Mouse (Mus musculus): ENCODE data around the gene Gsta4. TPM values are rescaled to one million over a fixed set of nuclear protein-coding genes. Genes with fewer than 3 reads are reported as not detected.
"Not testable (repeated sequence)": the region's sequence is repeated elsewhere in the genome, so short reads cannot be mapped to it uniquely, and the experiment has no call there.

The Gsta4 gene
- 10 to 100 TPM; 37.1 to 47.6 TPM for total RNA-seq (2021)
- long read RNA-seq, experiment 1, transcript Gsta4-201 (7 exons, 977 nt) = major isoform, 29 of 29 reads
- long read RNA-seq, experiment 1, partial matches to known transcripts = 0 of 29 reads
- long read RNA-seq, experiment 1, other reads (novel, unspliced or antisense) = 0 of 29 reads
- long read RNA-seq, experiment 2, transcript Gsta4-201 (7 exons, 977 nt) = major isoform, 16 of 17 reads
- long read RNA-seq, experiment 2, partial matches to known transcripts = 1 of 17 reads
- long read RNA-seq, experiment 2, other reads (novel, unspliced or antisense) = 0 of 17 reads

DNA sequence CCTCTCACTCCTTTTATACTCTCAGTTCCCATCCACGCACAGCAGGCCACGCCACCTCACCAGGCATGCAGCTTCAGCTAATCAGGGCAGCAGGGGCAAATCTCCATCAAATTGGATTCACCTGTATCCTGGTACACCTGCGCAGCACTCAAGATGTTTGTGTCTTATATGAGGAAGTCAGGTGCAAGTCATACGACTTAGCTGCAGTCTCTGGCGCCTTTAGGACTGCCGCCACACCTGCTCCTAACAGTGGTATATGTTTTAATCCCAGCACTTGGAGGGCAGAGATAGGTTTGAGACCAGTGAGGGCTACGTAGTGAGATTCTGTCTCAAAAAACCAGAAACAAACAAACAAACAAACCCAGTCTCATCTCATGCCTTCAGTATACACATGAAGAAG is at the start of gene Gsta4:
TSS of gene Gsta4 (plus strand) at position 301 of the 400 bp plus-strand sequence.
- DNase-seq = not testable (repeated sequence)

DNA sequence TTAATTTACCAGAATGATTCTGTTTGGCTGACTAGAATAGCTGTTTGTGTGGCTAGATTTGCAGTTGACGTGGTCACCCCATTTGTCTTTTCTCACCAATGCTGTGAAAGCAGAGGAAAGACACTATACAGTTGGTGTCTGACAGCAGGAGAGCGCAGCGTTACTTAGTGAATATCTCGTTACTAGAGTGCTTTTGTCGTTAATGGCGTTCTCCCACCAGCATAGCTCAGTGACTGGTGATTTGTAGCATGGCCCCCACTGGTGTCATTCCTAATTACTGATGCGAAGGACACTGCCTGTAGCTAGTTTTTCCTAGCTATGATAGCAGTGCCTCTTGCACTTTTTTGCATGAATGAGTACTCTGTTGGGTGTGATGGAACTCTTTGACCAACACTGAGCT is 46.9 kb upstream of the Gsta4 start:
- DNase-seq = no peak

DNA sequence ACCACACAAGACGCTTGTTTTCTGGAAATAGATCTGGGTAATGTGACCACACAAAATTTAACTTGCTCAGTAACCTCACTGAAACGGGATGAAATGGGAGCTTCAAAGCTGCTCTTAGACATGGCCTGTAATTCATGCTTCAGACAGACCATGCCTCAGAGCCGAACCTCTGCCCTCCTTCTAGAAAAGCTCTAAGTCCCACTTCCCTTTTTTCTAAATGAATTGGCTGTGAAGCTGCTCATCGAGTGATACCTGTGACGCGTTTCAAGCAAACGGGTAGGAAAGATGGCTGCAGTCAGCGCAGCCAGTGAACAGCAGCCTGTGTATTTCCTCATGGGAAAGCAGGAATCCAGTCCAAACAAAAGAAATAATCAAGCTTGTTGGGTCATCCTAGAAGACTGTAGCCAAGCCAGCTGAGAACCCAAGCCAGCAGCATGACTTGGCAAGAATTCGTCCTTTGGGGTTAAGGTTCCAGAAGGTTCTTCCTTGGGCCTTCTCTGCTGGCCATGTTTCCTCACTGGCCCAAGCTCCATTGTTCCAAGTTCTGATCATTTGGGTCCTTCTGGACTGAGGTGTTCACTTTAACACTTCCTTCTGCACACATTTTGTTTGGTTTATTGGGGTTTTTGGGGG is 44.4 kb upstream of the Gsta4 start:
- DNase-seq = no peak

DNA sequence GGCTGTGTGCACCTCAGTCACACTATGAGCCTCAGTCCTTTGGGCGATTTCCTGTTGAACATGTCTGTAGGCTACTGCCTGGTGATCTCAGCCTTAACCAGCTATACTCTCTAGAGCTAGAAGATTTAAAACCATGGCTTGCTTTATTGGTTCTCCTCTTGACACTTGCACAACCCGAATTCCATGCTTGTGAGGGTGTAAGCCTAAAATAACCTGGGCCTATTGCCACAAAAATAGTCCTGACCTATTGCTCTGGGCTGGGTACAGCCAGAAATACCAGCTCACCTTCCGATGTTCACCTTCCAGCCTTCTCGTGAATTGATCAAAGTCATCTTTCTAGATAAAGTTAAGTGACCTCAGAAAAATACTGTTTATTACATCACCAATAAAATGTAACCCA is 43.1 kb upstream of the Gsta4 start:
- no peak for DNase-seq

DNA sequence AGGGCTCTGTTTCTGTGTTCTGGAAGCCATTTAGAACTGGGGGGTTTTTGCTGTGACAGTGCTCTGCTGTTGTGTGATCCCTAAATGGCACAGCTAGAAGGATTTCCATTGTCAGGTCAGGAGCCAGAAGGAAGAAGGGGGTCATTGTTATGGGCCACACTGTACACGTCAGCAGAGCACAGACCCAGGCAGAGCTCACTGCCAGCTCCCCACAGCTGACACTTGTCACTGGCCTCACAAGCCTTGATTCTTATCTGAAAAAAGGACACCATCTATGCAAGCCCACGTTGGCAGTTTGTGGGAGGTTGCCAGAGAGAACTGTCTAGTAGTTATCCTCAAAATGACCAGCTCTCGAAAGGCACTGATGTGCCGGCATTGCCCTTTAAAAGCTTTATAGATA is 36.5 kb upstream of the Gsta4 start:
- DNase-seq = no peak

DNA sequence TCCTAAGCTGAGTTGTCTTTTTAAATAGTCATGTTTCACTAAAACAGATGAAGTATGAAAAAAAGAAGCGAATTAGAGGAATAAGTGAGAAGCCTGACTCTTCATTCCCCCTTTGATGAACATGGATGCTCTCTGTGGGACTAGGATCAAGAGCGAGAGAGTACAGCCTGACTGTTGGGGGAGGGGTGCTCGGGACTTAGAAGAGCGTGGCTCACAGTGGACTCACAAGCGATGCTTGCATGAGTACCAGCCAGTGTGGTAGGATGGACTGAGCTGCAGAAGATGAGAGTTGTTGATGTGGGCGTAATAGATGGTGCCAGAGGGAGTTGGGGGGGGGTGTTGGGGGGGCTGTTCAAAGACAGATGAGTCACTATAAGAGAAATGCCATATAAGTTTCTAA is 35.9 kb upstream of the Gsta4 start:
- DNase-seq = no peak

DNA sequence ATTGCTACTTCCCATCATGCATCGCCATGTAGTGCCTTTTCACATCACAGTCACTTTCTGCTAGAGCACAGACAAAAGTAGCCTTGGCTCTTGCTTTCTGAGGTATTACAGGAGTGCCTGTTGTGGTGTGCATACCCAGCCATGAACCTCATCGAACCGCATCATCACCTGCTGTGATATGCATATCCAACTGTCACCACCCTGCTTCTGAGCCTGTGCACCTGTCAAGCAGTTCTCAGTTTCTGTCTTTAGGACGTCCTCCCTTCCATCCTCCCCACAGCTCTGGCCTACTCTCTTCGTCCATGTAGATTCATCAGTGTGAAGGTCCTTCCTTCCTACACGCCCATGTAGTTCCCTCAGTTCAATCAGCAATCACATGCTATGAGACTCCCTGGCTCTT is 34.4 kb upstream of the Gsta4 start:
- DNase-seq = no peak

DNA sequence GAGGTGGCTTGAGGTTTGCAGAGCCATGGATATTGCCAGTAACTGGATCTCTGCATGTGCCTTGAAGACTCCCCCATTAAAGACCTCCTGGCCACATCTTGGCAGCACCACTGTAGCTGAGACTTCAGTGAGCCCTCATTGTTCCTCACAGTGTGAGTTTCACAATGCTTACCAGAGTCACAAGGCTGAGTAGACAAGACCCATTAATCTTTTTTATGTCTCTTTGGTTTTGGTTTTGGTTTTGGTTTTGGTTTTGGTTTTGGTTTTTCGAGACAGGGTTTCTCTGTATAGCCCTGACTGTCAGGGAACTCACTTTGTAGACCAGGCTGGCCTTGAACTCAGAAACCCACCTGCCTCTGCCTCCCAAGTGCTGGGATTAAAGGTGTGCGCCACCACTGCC is 32.8 kb upstream of the Gsta4 start:
- DNase-seq = not testable (repeated sequence)

DNA sequence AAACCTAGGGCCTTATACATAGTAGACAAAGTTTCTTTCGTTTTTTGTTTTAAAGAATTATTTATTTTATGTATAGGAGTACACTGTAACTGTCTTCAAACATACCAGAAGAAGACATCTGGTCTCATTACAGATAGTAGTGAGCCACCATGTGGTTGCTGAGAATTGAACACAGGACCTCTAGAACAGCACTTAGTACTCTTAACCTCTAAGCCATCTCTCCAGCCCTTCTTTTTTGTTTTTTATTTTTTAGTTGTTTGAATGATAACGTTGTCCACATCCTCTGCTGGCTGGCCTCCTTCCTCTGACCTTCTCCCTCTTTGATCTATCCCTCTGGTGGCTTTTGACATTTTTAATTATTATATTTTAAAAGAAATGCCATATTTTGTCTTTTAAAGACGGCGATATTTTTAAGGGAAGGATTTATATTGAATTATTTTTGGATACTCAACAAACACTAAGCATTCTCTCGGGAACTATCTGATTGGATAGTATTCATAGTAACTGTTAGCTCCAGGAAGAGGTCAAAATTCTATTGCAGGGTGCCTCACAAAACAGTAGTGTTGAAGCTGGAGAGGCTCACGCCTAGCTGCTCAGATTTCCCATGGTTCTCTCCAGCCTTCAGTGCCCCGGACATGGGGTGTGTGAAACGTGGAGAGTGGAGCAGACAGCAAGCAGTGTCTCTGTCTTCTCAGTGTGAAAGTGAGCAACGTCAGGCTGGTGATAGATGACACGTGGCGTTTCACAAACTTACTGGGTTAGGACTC is 28.2 kb upstream of the Gsta4 start:
- DNase-seq = peak in 1 of 2 experiments; percentile 23

DNA sequence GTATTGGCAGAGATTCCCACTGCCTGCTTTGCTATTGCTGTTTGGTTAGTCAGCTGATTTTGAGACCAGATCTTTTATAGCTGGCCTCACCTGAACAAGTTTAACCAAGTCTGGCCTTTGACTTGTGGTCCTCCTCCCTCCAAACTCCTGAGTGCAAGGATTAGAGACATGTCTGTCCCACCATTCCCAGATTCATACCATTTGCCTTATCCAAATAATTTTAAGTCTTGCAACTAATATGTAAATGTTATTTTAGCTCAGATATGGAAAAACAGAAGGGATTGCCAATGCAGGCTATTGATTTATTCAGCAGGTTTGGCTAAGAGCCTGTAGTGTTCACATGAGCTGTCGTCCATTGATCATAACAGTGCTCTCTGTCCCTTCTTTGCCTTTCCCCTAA is 25.4 kb upstream of the Gsta4 start:
- DNase-seq = no peak

DNA sequence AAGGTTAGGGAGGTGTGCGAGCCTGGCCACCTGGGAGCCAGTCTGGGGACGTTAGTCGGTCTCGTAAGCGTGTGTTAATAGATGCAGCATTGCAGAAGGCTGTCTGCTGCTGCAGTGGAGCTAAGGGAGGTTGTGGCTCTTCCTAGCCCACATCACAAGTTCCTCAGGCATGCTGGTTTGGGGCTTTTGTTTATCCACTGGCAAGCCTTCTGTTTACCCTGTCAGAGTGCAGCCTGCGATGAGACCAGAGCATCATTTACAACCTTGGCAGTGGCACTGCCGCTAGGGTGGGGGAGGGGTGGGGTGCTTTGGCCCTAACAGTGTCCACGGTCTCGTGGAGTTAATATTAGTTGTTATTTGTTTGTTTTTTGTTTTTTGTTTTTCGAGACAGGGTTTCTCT is 19.3 kb upstream of the Gsta4 start:
- DNase-seq = no peak

DNA sequence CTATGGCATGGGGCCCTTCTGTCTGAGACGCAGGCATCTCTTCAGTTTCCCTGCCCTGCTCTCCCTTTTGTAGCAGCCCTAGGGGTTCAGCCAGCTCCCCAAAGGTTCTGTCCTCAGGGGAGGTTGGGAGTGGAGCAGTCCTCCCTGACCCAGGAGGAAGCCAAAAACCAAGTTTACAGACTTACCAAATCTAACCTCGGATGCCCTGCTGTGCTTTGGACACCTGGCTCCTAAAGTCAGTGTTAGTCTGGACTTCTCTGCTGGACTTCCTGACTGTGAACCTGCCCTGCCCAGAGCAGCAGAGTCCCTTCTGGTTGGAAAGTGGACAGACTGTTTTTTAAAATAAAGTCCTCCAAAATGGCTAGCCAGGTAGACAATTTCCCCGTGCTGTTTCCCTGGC is 17.8 kb upstream of the Gsta4 start:
- DNase-seq = no peak

DNA sequence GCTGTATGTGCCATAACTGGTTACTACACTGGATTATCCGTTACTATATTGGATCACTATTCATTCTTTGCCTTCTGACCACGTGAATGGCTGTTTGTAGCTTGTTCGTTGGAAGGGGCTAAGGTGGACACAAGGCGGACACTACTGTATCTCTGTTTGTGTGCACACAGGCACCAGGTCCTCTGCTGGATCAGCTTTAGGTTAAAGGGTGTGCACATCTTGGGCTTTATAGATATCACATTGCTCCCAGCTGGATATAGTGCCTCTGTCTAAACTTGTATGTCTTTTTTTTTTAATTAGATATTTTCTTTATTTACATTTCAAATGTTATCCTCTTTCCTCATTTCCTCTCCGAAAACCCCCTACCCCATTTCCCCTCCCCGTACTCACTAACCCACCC is 17.1 kb upstream of the Gsta4 start:
- DNase-seq = no peak

DNA sequence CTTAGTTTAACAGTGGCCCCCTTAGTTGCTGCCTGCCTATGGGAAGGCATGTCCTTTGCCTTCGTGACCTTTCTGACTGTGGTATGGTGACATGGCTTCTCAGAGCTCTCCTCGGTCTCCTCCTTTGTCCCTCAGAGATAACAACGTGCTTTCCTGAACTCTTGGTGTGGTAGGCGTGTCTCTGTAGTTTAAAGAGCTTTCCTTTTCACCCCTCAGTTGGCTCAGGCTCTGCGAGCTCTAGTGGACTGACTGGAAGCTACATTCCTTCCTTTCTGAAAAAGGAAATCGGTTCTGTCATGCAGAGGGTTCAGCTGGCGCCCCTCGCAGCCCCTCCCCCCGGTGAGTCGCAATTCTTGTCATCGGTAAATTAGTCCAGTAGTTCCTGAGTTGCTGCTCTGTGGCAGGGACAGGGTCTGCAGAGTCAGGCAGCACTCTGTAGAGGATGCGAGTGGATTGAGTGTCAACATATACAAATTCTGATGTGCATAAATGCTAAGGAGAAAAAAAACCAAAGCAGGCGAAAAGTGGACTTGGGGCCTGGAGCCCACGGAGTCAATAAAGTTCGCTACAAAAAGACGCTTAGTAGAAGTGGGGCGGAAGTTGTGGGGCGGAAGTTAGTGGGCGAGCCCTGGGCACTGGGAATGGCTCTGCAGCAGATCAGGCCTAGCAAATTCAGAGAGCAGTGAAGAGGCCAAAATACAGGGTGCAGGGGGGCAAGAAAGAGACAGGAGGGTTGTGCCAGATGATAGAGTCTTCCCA is 15.7 kb upstream of the Gsta4 start:
- DNase-seq = no peak

DNA sequence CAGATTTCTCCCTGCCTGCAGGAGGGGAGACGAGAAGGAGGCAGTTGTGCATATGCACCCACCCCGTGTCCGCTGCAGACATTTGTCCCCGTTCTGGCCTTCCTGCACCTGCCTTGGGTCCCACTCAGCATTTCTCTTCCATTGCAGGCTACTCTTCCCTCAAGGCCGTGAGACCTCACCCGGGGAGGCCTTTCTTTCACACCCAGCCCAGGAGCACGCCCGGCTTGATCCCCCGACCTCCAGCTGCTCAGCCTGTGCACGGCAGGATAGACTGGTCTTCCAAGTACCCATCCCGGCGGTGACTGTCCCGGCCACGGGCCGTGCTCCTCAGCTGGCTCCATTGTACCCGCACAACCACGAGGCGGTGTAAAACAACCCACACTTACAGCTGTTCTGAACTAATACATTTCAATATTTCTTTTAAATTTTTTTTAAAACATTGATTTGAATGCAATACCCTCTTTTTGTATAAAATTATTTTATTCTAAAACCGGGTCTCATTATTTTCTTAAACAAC is 15.1 kb upstream of the Gsta4 start:
- no peak for DNase-seq

DNA sequence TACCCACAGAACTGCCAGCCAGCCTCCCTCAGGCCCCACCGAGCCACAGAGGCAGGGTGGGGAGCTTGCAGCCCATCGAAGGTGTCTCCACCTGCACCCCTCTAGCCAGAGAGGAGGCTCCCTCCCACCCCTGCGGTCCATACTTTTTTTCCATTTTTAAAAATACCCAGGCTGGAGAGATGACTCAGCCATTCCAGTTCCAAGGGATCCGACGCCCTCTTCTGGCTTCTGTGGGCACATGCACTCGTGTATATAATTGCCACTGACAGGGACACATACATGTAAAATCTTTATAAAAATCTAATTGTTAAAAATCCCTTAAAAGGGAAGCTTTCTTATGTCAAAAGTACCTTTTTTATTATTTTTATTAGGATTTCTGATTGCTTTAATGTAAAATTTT is 13.7 kb upstream of the Gsta4 start:
- DNase-seq = no peak

DNA sequence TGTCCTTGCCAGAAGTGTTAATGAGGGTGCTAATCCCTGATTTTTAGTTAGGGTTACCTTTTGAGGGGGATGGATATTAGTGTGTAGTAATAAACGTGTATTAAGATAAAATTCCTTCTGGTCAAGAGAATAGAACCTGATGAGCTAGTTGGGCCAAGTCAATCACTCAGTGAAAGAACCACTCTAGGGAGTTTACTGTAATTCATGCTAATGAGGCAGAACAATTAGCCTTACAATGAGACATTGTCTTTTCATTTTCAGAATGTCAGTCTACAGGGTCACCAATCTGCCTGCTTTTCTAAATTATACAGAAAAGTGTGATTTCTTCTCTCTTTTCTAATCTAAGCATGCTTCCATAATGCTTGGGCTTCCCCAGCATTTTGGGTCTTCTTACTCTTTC is 8.6 kb upstream of the Gsta4 start:
- no peak for DNase-seq

DNA sequence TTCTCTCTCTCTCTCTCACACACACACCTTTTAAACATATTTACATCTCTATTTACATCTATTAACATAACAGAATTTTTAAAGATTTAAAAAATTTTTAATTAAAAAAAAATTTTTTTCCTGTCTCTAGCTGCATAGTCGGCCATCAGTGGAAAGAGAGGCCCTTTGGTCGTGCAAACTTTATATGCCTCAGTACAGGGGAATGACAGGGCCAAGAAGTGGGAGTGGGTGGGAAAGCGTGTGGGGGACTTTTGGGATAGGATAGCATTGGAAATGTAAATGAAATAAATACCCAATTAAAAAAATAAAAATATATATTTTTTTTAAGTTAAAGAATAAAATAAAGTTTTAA is 7.7 kb upstream of the Gsta4 start:
- not testable (repeated sequence) for DNase-seq

DNA sequence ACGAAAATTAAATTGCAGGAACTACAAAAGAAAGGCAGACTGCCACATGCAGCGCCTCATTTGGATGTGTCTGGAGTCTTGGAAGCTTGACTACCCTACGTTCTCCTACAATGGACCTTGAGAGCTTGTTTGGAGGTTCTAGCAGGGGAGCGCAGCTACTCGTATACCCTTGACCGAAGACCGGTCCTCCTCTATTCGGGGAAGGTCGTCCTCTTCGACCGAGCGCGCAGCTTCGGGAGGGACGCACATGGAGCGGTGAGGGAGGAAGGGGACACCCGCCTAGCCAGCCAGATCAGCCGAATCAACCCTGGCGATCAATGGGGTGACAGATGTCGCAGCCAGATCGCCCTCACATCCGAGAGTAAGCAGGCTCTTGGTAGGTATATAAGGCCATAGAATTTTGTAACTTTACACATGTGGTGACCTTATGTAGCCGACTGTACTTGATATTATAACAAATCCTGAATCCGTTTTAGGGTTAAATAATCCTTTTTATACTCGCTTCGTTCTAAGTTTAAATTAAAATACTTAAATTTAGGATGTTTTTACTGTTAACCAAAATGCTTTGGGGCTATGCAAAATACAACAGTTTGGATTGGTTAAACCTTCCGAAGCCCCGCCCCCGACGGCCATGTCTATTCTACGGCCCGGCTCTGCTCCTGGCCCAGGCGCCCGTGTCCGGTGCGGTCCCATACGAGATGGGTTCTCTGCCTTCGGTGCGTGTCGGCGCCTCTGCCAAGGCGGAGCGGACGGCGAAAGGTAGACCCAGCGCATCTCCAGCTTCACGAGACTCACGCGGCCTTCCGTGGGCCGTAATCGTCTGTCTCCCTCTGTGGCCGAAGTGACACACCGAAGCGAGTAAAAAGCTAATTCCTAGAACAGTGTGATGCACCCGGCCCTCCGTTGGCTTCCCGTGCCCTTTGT is 7.0 kb upstream of the Gsta4 start:
- peak; percentile 96 to 98 for DNase-seq

DNA sequence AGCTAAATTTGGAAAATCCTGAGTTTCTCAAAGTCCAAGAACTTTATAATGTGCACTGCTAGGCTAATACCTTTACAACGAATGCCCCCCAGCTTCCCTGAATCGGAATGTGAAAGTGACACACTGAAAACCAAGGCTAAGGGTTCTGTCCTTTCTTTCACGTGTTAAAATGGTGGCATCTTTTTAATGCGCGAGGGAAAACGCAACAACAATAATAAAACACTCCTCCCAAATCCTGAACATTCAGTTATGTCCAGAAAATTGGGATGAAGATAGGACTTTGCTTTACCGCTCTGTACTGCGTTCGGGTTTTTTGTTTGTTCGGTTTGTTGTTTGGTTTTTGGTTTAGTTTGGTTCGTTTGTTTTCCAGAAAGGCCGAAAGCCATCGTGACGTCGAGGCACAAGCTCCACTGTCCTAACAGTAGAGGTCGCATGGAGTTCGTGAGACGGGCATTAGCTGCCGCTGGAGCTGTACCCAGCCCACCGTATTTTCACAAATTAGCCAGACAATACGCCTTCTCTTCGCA is 6.3 kb upstream of the Gsta4 start:
- DNase-seq = peak; percentile 59 to 67

DNA sequence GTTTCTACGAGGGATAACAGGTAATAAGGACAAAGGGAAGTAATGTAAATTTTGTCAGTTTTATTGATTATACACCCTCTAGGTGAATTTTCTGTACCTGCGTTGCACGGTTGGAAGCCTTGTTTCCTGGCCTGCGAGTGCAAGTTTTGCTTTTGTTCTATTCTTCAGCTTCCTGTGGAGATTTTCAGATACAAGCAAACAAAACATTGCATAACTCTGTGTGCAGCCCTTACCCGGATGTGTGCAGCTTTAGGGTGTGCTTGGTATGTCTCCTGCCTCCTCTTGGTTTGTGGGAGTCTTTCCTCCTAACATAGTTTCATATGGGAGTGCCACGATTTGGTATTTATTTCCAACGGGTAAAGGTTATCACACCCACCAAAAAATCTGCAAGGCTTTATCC is 5.7 kb upstream of the Gsta4 start:
- no peak for DNase-seq

All from adrenal gland, postnatal 36 days (tissue).